Mouse (Mus musculus) lung, adult 2 months (tissue): ENCODE measurements at regions not wholly inside any gene's neighbourhood (a gene's known extent, or its start where the extent isn't known, plus 50 kb on each side); places are given as distances from the start of the nearest gene placed in this dataset.

ENCODE experiments used
- CTCF ChIP-seq: fragments of 200-500 bp; IDR thresholded peaks from 2 replicates; pipeline ENCODE4 v1.5.1; 2011; ENCODE audit warnings: mild to moderate bottlenecking, low read length, control low read depth; ENCODE audit not compliant: insufficient read depth
- POLR2A ChIP-seq: fragments of 200-500 bp; IDR thresholded peaks from 2 replicates; pipeline ENCODE4 v1.6.1; 2011; ENCODE audit warnings: low read depth, mild to moderate bottlenecking, control low read depth, low read length, borderline replicate concordance; ENCODE audit errors: extremely low read depth

DNA sequence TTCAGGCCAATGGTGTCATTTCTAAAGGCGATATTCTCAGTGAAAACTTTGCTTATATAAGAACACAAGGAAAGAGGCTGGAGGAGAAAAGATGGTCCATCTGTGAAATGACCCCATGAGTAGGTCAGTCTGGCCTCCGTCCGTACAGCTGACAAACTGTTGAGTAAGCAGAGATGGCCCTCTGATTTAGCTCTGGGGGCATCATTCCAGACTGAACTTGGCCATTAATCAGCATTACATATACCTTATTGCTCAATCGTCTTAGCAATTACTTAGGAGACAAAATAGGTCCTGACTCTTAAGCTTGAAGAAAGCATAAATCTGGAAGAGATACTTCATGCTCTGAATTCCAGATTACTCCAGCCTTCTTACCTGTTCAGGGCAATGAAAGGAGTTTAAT is 132.8 kb upstream of the Noct start:
- TF ChIP-seq CTCF = no peak
- TF ChIP-seq POLR2A = no peak
